Mouse (Mus musculus) hindlimb bud, embryonic 11.5 days (tissue): ENCODE measurements around the gene Ccl3.

Experiments used
- DNase-seq: peaks from one replicate; pipeline ENCODE4 v3.0.0-alpha.2; 2012; ENCODE audit warnings: low read depth, low spot score; ENCODE audit errors: extremely low spot score

Gene Ccl3

DNA sequence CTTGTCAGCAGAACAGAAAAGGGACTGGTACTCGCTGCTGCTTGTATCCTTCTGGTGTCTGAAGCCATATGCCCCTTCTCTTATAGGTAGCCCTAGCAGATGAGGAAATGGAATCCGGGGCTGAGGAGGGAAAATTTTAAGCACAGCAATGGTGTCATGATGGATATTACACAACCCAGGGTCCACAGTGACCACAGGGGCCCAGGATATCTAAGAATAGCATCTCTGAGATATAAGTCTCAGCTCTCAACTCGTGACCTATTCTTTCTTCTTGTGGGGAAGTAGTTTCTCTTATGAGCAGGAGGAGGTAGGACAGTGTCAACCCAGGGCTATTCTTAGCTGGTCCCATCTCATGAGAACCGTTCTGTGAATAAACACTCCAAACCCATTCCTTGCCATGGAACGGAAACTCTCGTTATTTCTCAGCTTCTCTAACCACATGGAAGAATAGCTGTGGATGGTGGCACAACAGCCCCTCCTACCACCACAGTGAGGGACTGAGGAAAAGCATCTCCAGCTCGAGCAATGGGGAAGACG, at the start of gene Ccl3:
Gene Ccl3 (minus strand): TSS at position 51 of the 537 bp plus-strand sequence.
- DNase-seq, result no peak

DNA sequence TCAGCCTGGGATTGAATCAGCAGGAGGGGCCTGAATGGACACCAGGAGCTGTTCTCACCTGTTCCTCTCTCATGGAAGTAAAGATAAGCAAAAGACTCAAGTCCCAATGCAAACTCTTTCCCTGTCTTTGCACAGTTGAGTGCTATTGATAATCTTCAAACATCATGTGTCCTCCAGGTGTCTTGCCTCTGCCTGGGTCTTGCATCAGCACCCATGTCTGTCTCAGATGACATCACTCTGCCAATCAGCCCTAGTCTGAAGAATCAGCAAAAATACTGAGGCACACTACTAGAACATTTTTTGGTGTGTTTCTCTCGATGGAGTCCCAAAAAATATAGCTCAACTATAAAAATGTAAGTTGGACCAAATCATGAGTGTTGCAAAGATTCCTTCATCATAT, 42.9 kb upstream of the Ccl3 start:
- DNase-seq, result no peak

- DNase-seq, result no peak
Observed at GRCm38 (mm10) chr11:83689918-83690317, 40.8 kb upstream of the Ccl3 start.

GRCm38 (mm10) chr11:83675665-83676064, 26.5 kb upstream of the Ccl3 start:
- DNase-seq, result no peak

DNA sequence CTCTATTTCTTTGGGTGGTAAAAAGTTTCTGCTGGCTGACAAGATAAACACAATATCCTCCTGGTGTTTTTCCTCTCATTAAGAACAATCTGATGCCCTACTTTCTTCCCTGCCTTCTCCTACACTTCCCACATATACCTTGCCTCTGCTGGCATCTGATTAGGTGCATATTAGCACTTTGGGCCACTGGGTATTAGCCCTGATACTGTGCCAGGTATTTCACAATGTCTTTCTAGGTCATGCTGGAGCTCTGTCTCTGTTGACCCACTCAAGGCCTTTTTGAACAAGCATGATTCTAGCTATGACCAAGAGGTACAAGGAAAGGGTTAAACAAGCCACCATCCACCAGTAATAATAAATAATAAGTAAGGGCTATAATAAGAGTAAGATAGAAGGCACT, 22.6 kb upstream of the Ccl3 start:
- DNase-seq, result no peak

DNA sequence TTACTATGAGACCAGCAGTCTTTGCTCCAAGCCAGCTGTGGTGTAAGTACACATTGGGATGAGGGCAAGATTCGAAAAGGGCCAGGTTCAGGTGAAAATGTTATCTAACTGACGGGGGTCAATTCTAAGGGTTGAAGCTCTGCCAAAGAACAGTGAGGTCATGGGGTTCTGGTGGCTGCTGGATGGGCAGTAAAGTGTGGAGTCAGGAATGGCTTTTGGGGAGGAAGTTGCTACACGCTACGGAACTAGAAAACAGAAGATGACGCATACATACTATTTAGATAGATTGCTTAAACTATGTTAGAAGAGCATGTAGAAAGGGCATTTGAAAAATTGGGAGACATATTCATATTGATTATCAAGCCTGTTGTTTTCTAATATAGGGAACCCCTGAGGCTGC, 14.4 kb upstream of the Ccl3 start:
- DNase-seq, result no peak

- no peak for DNase-seq
Observed at GRCm38 (mm10) chr11:83662204-83662603, 13.0 kb upstream of the Ccl3 start, which contains the start of gene Ccl4. TSS of gene Ccl4 (plus strand) at chr11:83662584.

- no peak for DNase-seq
Observed at GRCm38 (mm10) chr11:83658797-83659196, 9.6 kb upstream of the Ccl3 start.

GRCm38 (mm10) chr11:83657508-83657907, 8.4 kb upstream of the Ccl3 start:
- no peak for DNase-seq

- no peak for DNase-seq
Observed at GRCm38 (mm10) chr11:83654606-83655005, 5.5 kb upstream of the Ccl3 start.

DNA sequence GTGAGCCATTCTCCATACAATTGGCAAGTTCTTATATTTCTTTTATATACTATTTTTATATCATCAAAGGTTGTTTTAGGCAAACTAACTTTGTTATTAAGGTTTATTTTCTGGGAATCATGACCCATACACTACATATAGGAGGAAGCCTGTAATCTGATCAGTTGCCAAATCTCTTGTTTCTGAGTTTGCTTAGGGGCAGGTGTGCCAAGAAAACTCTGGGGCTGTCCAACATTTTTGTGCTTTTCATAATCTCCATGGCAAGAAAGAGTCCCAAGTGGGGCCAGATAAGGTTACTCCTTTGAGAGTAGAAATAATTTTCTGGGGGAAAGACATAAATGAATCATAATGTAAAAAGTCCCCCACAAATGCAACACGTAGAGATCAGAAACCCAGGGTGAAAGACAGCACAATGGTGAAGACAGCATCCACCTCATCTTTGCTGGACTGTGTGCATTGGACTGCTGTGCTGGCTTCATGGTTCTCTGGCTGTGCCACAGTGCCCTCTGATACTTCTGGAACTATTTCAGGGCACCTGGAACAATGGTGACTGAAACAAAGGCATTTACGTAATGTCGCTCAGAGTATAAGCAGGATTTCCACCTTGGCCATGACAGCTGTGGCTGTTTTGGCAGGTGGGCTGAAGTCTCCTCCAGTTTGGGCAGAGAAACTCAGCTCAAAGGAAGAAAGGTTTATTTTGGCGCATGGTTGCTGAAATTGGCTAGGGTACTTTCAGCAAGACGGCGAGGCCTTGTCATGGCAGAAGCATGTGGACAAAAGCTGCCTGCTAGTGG, 2.6 kb downstream of the Ccl3 start:
- no peak for DNase-seq

GRCm38 (mm10) chr11:83645521-83645920, 3.6 kb downstream of the Ccl3 start, which contains the start of gene Rpl9-ps1:
TSS of gene Rpl9-ps1 (minus strand) at chr11:83645621.
- no peak for DNase-seq

DNA sequence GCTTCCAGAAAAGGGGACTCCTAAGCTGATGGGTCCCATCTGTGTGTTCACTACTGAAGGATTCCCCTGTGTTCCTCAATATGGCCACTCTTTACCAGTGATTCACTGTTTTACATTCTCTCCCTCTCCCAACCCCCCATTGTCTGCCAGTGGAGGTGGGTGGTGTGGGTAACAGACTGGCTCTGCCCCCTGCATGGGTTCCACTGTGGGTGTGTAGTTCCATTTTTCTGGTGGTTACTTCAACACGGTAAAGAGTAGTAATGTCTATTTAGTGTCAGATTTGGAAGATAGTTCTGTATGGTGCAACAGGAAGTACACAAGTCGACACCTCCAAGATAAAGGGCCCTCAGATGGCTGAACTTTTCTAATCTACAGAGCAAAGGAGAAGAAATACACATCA, 7.9 kb downstream of the Ccl3 start:
- no peak for DNase-seq

DNA sequence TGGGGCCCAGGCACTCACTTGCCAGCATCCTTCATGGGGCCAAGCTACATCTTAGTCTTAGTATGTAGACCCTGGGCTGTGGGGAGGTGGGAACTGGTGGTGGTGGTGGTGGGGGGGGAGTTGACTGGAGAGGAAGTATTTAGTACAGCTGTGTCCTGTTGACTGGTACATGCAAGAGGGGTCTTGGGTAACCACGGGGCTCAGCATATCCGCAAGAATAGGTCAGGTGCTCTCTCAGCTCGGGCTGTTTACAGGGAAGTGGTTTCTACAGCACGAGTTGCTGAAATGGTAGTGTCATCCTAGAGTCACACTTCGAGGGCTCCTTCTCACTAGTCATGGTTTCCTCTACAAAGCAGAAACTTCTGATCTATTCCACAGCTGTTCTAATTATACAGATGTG, 9.0 kb downstream of the Ccl3 start:
- DNase-seq, result no peak

DNA sequence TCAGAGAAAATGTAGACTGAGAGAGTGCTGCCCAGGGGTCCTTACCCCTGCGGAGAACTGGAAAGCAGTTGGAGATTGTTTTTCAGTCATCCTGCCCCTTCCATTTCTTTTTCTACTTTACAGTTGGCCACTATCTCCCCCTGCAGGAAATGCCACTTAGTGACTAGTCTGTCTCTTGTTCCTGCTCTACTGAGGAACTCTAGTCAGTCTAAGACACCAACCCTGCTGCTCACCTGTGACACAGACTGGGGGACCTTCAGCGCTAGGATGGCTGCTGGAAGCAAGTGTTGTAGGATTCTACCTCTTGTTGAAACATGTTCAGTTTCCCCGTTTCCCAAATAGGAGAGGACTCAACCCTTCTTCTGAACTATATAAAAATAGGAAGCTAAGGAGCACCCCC, 9.6 kb downstream of the Ccl3 start:
- DNase-seq, result no peak

DNA sequence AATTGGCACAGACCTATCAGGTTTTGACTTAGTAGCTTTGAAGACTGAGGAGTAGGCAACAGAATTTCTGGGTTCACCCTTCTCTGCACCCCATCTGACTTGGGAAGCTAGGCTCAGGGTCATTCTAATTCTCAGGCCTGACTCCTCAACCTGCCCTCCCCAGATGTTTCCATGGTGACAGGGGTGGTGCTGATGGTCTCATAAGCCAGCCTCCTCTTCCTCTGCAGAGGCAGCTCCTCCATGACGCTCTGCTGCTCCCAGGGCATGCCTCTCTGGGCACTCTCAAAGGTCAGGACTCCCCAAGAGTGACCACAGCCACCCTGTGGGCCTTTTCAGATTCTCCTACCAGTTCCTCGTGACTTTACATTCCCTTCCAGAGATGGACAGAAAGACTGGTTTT, 10.2 kb downstream of the Ccl3 start:
- DNase-seq, result no peak

DNA sequence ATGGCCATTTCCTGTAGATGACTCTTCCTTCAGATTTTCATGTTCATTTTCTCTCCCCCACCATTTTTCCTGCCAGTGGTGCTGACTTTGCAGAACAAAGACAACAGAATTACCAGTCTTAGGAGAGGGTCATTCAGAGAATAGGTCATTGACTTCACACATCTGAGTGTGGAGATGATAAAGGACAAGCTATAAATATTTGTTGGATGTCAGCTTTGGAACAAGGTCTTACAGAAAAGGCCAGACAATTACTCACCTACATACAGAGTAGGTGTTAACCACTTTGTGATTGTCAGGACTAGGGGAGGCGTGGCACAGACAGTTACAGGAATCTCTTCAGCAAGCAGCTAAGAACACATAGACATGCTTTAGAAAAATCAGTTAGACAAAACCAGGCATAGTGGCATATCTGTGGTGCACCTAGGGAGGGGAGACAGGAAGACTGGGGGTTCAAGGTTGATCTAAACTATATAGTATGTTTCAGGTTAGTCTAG, 12.4 kb downstream of the Ccl3 start:
- DNase-seq, result no peak

- no peak for DNase-seq
Observed at GRCm38 (mm10) chr11:83634898-83635297, 14.3 kb downstream of the Ccl3 start.

- DNase-seq, result no peak
Observed at GRCm38 (mm10) chr11:83634425-83634824, 14.7 kb downstream of the Ccl3 start.

GRCm38 (mm10) chr11:83632744-83633143, 16.4 kb downstream of the Ccl3 start:
- no peak for DNase-seq

DNA sequence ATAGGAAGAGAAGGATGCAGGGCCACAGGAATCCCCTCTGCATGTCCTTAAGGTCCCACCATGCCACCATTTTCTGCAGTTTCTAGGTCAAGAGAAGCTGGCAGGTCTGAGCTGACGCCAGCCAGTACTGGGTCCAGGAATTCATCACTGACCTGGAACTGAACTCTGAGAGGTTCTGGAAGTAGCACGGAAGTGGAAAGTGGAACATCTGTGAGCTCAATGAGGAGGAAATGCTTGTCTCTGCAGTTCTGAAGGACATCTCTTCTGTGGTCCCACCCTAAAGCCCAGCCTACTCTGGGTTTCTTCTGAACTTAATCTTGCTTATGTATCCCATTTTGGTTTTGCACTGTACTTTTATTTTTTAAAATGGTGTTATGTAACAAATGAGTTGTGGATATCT, 18.1 kb downstream of the Ccl3 start:
- no peak for DNase-seq

DNA sequence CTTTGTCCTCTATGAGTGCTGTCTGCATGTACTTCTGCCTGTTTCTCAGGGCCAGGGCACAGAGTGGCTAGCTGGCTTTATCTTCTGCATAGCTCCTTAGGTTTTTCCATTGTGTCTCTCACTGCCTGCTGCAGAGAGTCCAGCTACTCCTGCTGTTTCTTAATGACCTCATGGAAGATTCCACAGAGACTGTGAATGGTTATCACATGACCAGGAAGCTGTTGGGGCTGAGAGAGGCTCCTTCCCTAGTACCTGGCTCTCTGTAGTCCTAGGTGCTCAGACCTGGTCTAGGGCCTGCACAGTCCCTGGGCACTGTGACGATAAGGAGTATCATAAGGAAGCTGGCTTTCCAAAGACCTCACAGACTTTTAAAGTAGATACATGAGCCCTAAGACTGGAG, 18.5 kb downstream of the Ccl3 start:
- DNase-seq, result no peak

DNA sequence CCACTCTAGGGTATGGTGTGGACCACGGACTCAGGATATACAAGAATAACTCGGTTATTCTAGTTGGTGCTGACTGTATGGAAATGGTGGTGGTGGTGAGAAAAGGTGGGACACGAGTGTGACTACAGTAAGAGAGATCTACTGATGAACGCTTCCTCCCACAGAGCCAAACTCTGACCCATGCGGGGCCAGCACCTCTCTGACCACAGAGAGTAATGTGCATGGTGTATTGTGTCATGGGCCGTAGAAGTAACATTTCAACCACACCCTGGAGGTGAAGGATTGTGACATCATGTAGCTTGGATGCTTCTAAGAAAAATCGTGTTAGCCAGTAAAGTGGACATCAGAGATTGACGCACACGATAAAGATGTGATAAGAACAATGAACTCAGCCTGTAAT, 20.3 kb downstream of the Ccl3 start:
- no peak for DNase-seq
